Mouse (Mus musculus) hindbrain, embryonic 13.5 days (tissue): ENCODE measurements around the gene Snca. TPM values are rescaled to one million over a fixed set of nuclear protein-coding genes. Genes with fewer than 3 reads are reported as not detected.

Source experiments
- ATAC-seq: fragments of 200-750 bp; cut with Nextera tagmentation; 2 replicates; pipeline ENCODE4 v1.8.0; 2017; ENCODE audit warnings: moderate TSS enrichment; ENCODE audit not compliant: low FRiP score
- H3K27ac ChIP-seq: fragments of 300-500 bp; sonication (generic); 2 replicates; pipeline ENCODE4 v1.5.1; 2015; ENCODE audit warnings: inconsistent platforms, mild to moderate bottlenecking, moderate library complexity
- H3K27me3 ChIP-seq: fragments of 300-500 bp; sonication (generic); 2 replicates; pipeline ENCODE4 v1.6.1; 2015; ENCODE audit warnings: mild to moderate bottlenecking, inconsistent platforms
- H3K36me3 ChIP-seq: fragments of 300-500 bp; sonication (generic); 2 replicates; pipeline ENCODE4 v1.6.1; 2015; ENCODE audit warnings: mild to moderate bottlenecking, inconsistent platforms
- H3K4me1 ChIP-seq: fragments of 300-500 bp; sonication (generic); replicated peaks from 2 replicates; pipeline ENCODE4 v1.6.1; 2015; ENCODE audit warnings: inconsistent platforms
- H3K4me2 ChIP-seq: fragments of 300-500 bp; sonication (generic); 2 replicates; pipeline ENCODE4 v1.6.1; 2015; ENCODE audit warnings: inconsistent platforms, mild to moderate bottlenecking, moderate library complexity
- H3K4me3 ChIP-seq: fragments of 300-500 bp; sonication (generic); 2 replicates; pipeline ENCODE4 v1.5.1; 2015; ENCODE audit warnings: mild to moderate bottlenecking, inconsistent platforms
- H3K9ac ChIP-seq: fragments of 300-500 bp; sonication (generic); 2 replicates; pipeline ENCODE4 v1.6.1; 2015; ENCODE audit warnings: mild to moderate bottlenecking, inconsistent platforms
- H3K9me3 ChIP-seq: fragments of 300-500 bp; sonication (generic); 2 replicates; pipeline ENCODE4 v1.6.1; 2016; ENCODE audit warnings: inconsistent platforms
- WGBS: fragments of 180-500 bp; shearing (Covaris S2); methylation state at CpG from one replicate; pipeline ENCODE4 v1.1.7; 2015; 5-methylcytosine and 5-hydroxymethylcytosine counted together
- polyA plus RNA-seq: library from polyadenylated mRNA; unstranded; fragments of >200 nt; fragmentation: Nextera tagmentation; extraction: Ambion mirVana; gene quantifications from 2 replicates; pipeline ENCODE4 v1.2.1, GENCODE M21; 2015

The Snca gene
- polyA plus RNA-seq, 1 experiment from 2014 or later: 131 TPM

DNA sequence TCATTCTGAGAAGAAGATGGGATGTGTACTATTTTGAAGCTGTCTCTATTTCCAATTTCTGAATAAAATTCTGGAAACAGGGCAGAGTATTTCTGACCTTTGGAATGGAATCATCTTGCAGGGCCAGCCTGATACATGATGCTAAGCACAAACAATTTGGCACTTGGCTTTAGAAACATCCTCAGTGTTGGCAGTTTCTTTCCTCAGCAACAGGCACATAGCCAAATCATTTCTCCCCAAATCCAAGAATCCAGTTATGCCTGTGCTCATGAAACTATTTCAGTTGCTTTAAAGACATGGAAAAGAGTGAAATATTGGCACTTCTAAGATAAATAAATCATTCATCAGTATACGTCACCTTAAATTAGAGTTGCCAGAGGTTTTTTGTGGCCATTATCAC is 57.8 kb downstream of the Snca start:
- no peak for ATAC-seq
- no peaks in the 10 kb centered on the region for H3K4me1 ChIP-seq

GRCm38 (mm10) chr6:60765696-60766095 is 64.0 kb downstream of the Snca start:
- Histone ChIP-seq H3K27me3 (no peaks in the 10 kb centered on the region), H3K9ac (no peak overlapping the region), H3K4me2 (no peak overlapping the region), H3K36me3 (no peaks in the 10 kb centered on the region), H3K27ac (no peak overlapping the region), H3K4me3 (no peak overlapping the region), H3K9me3 (no peaks in the 10 kb centered on the region), H3K4me1 (no peaks in the 10 kb centered on the region)
- ATAC-seq: no peak
- WGBS: 78% methylated on average over 3 of the region's 3 CpGs

More for the DNA sequence above, 57.8 kb downstream of the Snca start:
- Histone ChIP-seq H3K36me3 (no peaks in the 10 kb centered on the region), H3K4me3 (no peak overlapping the region), H3K4me2 (no peak overlapping the region), H3K9ac (no peak overlapping the region), H3K27ac (no peak overlapping the region), H3K27me3 (no peaks in the 10 kb centered on the region), H3K9me3 (no peaks in the 10 kb centered on the region)
- WGBS: 91% methylated on average over 1 of the region's 1 CpGs

GRCm38 (mm10) chr6:60762864-60763263 is 66.8 kb downstream of the Snca start:
- Histone ChIP-seq H3K9me3 (no peaks in the 10 kb centered on the region), H3K4me1 (no peaks in the 10 kb centered on the region), H3K4me2 (no peak overlapping the region), H3K36me3 (no peaks in the 10 kb centered on the region), H3K9ac (no peak overlapping the region), H3K27ac (no peak overlapping the region), H3K4me3 (no peak overlapping the region), H3K27me3 (no peaks in the 10 kb centered on the region)
- WGBS: 92% methylated on average over 4 of the region's 4 CpGs
- no peak for ATAC-seq

DNA sequence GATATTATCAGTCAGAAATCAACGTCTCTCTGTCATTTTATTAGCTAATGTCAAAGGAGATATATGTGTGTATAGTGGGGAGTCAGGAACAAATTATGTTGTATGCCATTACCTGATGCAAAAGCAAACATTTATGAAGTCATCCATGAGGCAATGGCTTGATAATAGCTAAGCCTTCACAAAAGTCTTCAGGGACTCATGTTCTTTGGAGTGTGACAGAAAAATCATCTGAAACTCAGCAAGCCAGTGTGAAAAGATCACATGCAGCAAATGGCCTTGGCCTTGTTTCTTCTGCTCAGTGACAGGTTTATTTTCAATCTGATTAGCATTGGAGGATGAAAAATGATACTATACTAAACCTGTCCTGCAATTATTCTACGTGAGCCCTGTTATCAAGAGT is 67.9 kb downstream of the Snca start:
- H3K4me2 ChIP-seq: no peak overlapping the region
- no peak overlapping the region for H3K4me3 ChIP-seq
- no peaks in the 10 kb centered on the region for H3K9me3 ChIP-seq
- no peaks in the 10 kb centered on the region for H3K27me3 ChIP-seq
- H3K27ac ChIP-seq: 0 out of 2 replicates have a peak overlapping the region, but pooled peaks have one; percentile 15
- ATAC-seq: peak; percentile 28
- no peak overlapping the region for H3K9ac ChIP-seq
- H3K4me1 ChIP-seq: no peaks in the 10 kb centered on the region
- no peaks in the 10 kb centered on the region for H3K36me3 ChIP-seq
- WGBS: 62% methylated on average over 2 of the region's 2 CpGs

DNA sequence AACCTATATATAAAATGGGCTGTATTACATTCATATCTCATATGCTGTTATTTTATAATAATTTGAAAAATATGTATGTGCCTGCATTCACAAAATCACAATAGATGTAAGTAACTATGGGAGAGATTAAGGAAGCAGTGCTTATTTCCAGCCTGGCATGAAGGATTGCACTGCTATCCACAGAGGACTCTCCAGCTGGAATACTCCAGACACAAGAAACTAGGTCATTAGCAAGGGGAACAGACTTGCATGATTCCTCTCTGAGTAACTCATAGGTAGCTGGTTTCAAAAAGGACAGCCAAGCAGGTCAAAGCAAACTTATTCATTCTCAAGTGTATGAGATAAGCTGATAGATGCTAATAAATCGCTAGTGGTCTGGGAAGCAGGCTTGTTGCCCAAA is 74.7 kb downstream of the Snca start:
- ATAC-seq: no peak

DNA sequence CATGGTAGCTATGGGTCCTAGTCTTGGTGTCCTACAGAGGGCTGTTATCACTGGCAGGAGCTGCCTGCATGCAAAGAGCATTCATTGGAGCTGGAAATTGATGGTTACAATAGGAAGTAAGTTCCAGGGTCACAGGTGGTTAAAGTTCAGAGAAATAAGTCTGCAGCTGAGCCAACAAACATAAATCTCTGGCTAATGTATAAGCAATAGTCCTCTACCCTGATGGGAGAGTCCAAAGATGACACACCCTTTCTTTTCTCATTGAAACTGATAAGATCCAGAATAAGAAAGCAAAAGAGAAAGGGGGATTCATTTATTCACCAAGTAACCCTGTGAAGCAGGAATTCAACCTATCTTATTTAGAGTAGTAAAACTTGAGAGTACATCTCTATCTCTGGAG is 83.7 kb downstream of the Snca start:
- no peaks in the 10 kb centered on the region for H3K4me1 ChIP-seq
- H3K9ac ChIP-seq: no peak overlapping the region
- no peaks in the 10 kb centered on the region for H3K36me3 ChIP-seq
- H3K27ac ChIP-seq: no peak overlapping the region
- H3K4me2 ChIP-seq: no peak overlapping the region
- no peak overlapping the region for H3K4me3 ChIP-seq
- no peak for ATAC-seq
- H3K9me3 ChIP-seq: no peaks in the 10 kb centered on the region
- H3K27me3 ChIP-seq: no peaks in the 10 kb centered on the region

More for the DNA sequence above, 74.7 kb downstream of the Snca start:
- no peak overlapping the region for H3K27ac ChIP-seq
- H3K4me3 ChIP-seq: no peak overlapping the region
- no peak overlapping the region for H3K9ac ChIP-seq
- 89% methylated on average over 1 of the region's 1 CpGs for WGBS
- H3K4me1 ChIP-seq: no peaks in the 10 kb centered on the region
- H3K9me3 ChIP-seq: no peaks in the 10 kb centered on the region
- no peak overlapping the region for H3K4me2 ChIP-seq
- no peaks in the 10 kb centered on the region for H3K27me3 ChIP-seq
- no peaks in the 10 kb centered on the region for H3K36me3 ChIP-seq

DNA sequence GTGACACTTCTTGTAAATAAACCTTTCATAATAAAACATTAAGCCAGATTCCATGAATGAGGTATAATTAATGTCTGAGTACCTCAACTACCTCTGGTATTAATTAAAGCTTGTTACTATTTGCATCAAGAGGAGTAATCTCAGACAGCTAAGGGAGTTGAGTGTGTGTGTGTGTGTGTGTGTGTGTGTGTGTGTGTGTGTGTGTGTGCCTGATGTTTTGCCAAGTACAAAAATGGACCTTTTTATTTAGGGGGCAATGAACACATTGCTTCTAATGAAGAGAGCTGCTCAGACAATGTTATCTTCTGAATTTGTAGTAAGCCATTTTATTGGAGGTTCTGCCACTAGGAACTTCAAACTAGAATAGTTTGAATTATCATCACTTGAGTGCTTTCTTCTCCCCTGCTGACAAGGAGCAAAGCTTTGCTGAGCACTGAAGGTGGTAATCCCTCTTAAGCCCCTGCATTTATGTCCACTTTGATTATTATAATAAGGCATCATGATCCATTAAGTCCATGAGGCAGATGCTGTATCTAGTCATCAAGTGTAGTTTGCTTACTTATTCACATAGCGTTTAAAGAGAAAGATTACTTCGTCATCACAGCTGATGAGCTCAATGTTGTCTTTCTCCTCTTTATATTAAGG is 88.1 kb downstream of the Snca start:
- H3K9ac ChIP-seq: no peak overlapping the region
- H3K4me1 ChIP-seq: no peaks in the 10 kb centered on the region
- H3K27me3 ChIP-seq: no peaks in the 10 kb centered on the region
- 78% methylated on average over 2 of the region's 2 CpGs for WGBS
- H3K36me3 ChIP-seq: no peaks in the 10 kb centered on the region
- no peak overlapping the region for H3K4me2 ChIP-seq
- ATAC-seq: no peak
- no peak overlapping the region for H3K4me3 ChIP-seq
- no peak overlapping the region for H3K27ac ChIP-seq
- no peaks in the 10 kb centered on the region for H3K9me3 ChIP-seq

DNA sequence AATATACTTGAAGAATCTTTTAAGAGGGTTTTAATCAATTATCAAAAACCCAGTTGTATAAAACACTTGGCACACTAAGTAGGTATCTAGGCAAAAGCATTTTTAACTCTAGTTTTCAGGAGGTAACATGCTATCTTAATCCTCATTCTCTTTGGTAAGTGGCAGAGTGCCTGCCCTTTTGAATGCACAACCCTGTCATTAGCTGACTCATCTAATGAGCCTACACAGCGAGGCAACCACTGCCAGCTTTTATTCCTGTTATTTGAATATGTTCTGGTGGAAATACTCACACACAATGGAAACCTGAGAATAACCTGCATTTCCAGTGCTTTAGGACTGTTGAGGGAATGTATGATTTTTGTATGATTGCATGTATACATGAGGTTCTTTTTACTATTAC is 89.9 kb downstream of the Snca start:
- H3K36me3 ChIP-seq: no peaks in the 10 kb centered on the region
- no peak overlapping the region for H3K4me3 ChIP-seq
- H3K9ac ChIP-seq: no peak overlapping the region
- ATAC-seq: no peak
- no peak overlapping the region for H3K27ac ChIP-seq
- no peaks in the 10 kb centered on the region for H3K9me3 ChIP-seq
- 61% methylated on average over 1 of the region's 1 CpGs for WGBS
- H3K4me2 ChIP-seq: no peak overlapping the region
- H3K27me3 ChIP-seq: no peaks in the 10 kb centered on the region
- H3K4me1 ChIP-seq: no peaks in the 10 kb centered on the region

DNA sequence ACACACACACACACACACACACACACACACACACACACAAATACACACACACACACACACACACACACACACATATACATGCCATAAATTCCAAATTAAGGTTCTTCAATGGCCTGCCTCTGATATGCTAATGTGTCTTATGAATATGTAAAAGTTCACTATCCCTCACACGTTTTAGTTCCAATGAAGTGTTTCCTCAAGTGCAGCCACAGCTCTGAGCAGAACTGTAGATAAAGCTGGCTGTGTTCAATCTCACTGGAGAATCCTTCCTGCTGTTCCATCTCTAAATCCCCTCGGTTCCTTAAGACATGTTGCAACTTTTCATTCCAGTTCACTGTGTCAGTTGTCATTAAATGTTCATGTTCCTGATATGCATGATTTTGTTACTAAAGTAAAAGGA is 98.5 kb downstream of the Snca start:
- ATAC-seq: no peak
- no peak overlapping the region for H3K4me3 ChIP-seq
- H3K27me3 ChIP-seq: no peaks in the 10 kb centered on the region
- H3K36me3 ChIP-seq: no peaks in the 10 kb centered on the region
- 32% methylated on average over 2 of the region's 2 CpGs for WGBS
- H3K4me1 ChIP-seq: no peaks in the 10 kb centered on the region
- no peak overlapping the region for H3K4me2 ChIP-seq
- H3K9me3 ChIP-seq: no peaks in the 10 kb centered on the region
- no peak overlapping the region for H3K27ac ChIP-seq
- no peak overlapping the region for H3K9ac ChIP-seq

GRCm38 (mm10) chr6:60724110-60724829 is 105.4 kb downstream of the Snca start:
- Histone ChIP-seq H3K9ac (no peak overlapping the region), H3K4me3 (no peak overlapping the region), H3K4me2 (no peak overlapping the region), H3K36me3 (no peaks in the 10 kb centered on the region), H3K27ac (no peak overlapping the region), H3K27me3 (no peaks in the 10 kb centered on the region), H3K4me1 (no peaks in the 10 kb centered on the region), H3K9me3 (no peaks in the 10 kb centered on the region)
- ATAC-seq: no peak
- 71% methylated on average over 2 of the region's 2 CpGs for WGBS

DNA sequence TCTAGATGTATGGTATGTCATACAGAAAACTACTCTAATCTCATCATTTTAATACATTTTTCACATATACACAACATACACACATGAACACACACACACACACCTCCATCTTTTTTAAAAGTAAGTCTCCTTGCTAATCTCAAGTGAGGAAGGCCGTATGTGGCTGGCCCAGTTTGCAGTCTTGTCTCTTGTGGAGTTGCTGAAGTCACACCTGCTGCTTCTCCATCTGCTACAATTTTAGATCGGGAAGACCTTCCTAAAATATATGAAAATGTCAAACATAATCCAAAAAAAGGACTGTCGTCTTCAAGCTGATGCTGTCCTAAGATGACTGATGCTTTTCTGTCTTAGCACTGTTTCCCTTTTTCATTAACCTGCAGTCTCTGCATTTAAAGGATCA is 112.1 kb downstream of the Snca start:
- Histone ChIP-seq H3K9ac (no peak overlapping the region), H3K4me3 (no peak overlapping the region), H3K4me1 (no peaks in the 10 kb centered on the region), H3K27ac (no peak overlapping the region), H3K4me2 (no peak overlapping the region), H3K9me3 (no peaks in the 10 kb centered on the region), H3K27me3 (no peaks in the 10 kb centered on the region), H3K36me3 (no peaks in the 10 kb centered on the region)
- no peak for ATAC-seq
- 86% methylated on average over 3 of the region's 3 CpGs for WGBS

- H3K9ac ChIP-seq: 0 out of 2 replicates have a peak overlapping the region, but pooled peaks have one; percentile 14
- WGBS: 13% methylated on average over 2 of the region's 2 CpGs
- H3K27ac ChIP-seq: peak overlapping the region; percentile 55; the same call in 1 of the 2 replicates
- no peak overlapping the region for H3K4me2 ChIP-seq
- H3K4me1 ChIP-seq: peaks cover 6% of the 10 kb centered on the region; the same call in 1 of the 2 replicates
- no peaks in the 10 kb centered on the region for H3K27me3 ChIP-seq
- no peak overlapping the region for H3K4me3 ChIP-seq
- H3K9me3 ChIP-seq: no peaks in the 10 kb centered on the region
- no peaks in the 10 kb centered on the region for H3K36me3 ChIP-seq
- ATAC-seq: peak; percentile 61; the same call in 1 of the 2 replicates
These were observed 119.6 kb downstream of the Snca start for GRCm38 (mm10) chr6:60709997-60710471.

- no peak overlapping the region for H3K4me3 ChIP-seq
- no peaks in the 10 kb centered on the region for H3K27me3 ChIP-seq
- H3K4me2 ChIP-seq: no peak overlapping the region
- no peak for ATAC-seq
- H3K9ac ChIP-seq: no peak overlapping the region
- H3K9me3 ChIP-seq: no peaks in the 10 kb centered on the region
- 87% methylated on average over 2 of the region's 2 CpGs for WGBS
- no peak overlapping the region for H3K27ac ChIP-seq
- H3K36me3 ChIP-seq: no peaks in the 10 kb centered on the region
- H3K4me1 ChIP-seq: no peaks in the 10 kb centered on the region
These were observed 131.6 kb downstream of the Snca start for GRCm38 (mm10) chr6:60698072-60698471.
